Mouse (Mus musculus) liver, embryonic 15.5 days (tissue): ENCODE data around the gene Drd5. TPM values are rescaled to one million over a fixed set of nuclear protein-coding genes. Genes with fewer than 3 reads are reported as not detected.
A peak's percentile ranks its signal among the peaks of the same experiment; 100 is the strongest.

Experiments
- ATAC-seq: fragments of 200-750 bp; cut with Nextera tagmentation; 2 replicates; pipeline ENCODE4 v1.8.0; 2017; ENCODE audit warnings: moderate number of reproducible peaks, mild to moderate bottlenecking, moderate library complexity; ENCODE audit not compliant: insufficient read depth
- H3K27ac ChIP-seq: fragments of 300-500 bp; sonication (generic); replicated peaks from 2 replicates; pipeline ENCODE4 v1.5.1; 2015; ENCODE audit warnings: mild to moderate bottlenecking, inconsistent platforms
- H3K27me3 ChIP-seq: fragments of 300-500 bp; sonication (generic); 2 replicates; pipeline ENCODE4 v1.6.1; 2015; ENCODE audit warnings: mild to moderate bottlenecking, inconsistent platforms
- H3K36me3 ChIP-seq: fragments of 300-500 bp; sonication (generic); replicated peaks from 2 replicates; pipeline ENCODE4 v1.6.1; 2015; ENCODE audit warnings: moderate library complexity, mild to moderate bottlenecking, inconsistent platforms
- H3K4me1 ChIP-seq: fragments of 300-500 bp; sonication (generic); replicated peaks from 2 replicates; pipeline ENCODE4 v1.6.1; 2015; ENCODE audit warnings: inconsistent platforms
- H3K4me2 ChIP-seq: fragments of 300-500 bp; sonication (generic); 2 replicates; pipeline ENCODE4 v1.6.1; 2015; ENCODE audit warnings: moderate library complexity, mild to moderate bottlenecking, inconsistent platforms
- H3K4me3 ChIP-seq: fragments of 300-500 bp; sonication (generic); replicated peaks from 2 replicates; pipeline ENCODE4 v1.5.1; 2015; ENCODE audit warnings: mild to moderate bottlenecking, inconsistent platforms
- H3K9ac ChIP-seq: fragments of 300-500 bp; sonication (generic); 2 replicates; pipeline ENCODE4 v1.6.1; 2015; ENCODE audit warnings: moderate library complexity, mild to moderate bottlenecking, inconsistent platforms
- H3K9me3 ChIP-seq: fragments of 300-500 bp; sonication (generic); replicated peaks from 2 replicates; pipeline ENCODE4 v1.6.1; 2016; ENCODE audit warnings: inconsistent platforms
- WGBS: fragments of 180-500 bp; shearing (Covaris S2); methylation state at CpG from one replicate; pipeline ENCODE4 v1.1.7; 2015; ENCODE audit warnings: mixed read lengths; ENCODE audit not compliant: insufficient replicate concordance; 5-methylcytosine and 5-hydroxymethylcytosine counted together
- polyA plus RNA-seq: library from polyadenylated mRNA; unstranded; fragments of >200 nt; fragmentation: Nextera tagmentation; extraction: Ambion mirVana; gene quantifications from 2 replicates; pipeline ENCODE4 v1.2.1, GENCODE M21; 2015

Drd5 gene
- polyA plus RNA-seq, 1 experiment from 2014 or later: not detected

DNA sequence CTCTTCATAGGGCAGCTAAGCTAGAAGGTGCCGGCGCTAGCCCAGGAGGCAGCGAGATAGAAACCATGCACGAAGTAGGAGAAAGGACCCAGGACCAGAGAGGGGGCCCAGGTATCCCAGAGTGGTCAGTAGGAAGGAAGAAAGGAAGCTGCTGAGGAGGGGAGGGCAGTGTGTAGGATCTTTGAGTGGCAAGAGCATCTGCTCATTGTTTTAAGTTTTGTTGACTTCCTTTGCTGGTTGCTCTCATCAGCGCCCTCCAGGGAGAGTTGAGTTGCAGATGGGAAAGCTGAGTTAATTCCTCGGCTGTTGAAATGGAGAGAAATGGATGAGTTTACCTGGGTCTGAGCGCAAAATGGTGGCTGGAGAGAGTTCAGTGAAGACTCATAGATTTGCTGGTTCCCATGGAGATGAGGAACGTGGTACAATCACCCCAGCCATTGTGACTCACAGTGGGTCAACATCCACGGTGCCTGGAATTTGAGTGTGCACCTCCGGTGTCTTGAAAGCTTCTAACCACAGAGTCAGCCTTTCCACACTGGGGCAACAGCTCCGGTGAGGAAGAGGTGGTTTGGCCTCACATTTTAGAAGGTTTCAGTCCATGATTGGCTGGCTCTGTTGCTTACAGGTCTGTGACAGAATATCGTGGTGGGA lies 17.3 kb upstream of the Drd5 start:
- no peak overlapping the region for H3K27ac ChIP-seq
- 69% methylated on average over 12 of the region's 12 CpGs for WGBS
- H3K4me3 ChIP-seq: no peak overlapping the region
- H3K27me3 ChIP-seq: no peaks in the 10 kb centered on the region
- no peaks in the 10 kb centered on the region for H3K9me3 ChIP-seq
- ATAC-seq: no peak
- no peaks in the 10 kb centered on the region for H3K36me3 ChIP-seq
- H3K4me2 ChIP-seq: no peak overlapping the region
- H3K9ac ChIP-seq: no peak overlapping the region
- no peaks in the 10 kb centered on the region for H3K4me1 ChIP-seq

DNA sequence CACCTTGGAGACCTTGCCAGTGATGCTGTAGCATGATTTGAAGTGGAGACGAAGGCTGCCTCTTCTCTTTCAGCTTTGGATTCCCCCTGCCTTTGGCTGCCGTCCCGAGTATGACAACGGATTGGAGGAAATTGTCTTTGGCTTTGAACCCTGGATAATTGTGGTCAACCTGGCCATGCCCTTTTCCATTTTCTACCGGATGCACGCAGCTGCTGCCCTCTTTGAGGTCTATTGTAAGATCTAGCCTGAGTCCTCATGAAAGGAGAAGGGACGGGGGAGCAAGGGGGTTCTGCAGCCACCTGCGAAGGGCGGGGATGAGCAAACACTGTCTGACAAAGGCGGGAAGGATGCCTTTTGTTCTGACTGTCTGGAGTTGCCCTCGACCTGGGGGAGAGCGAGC lies 16.5 kb upstream of the Drd5 start:
- WGBS: 45% methylated on average over 12 of the region's 12 CpGs
- H3K9ac ChIP-seq: no peak overlapping the region
- H3K4me1 ChIP-seq: no peaks in the 10 kb centered on the region; the same call in 1 of the 2 replicates
- no peak overlapping the region for H3K27ac ChIP-seq
- no peak for ATAC-seq
- no peaks in the 10 kb centered on the region for H3K9me3 ChIP-seq
- H3K4me2 ChIP-seq: no peak overlapping the region
- H3K36me3 ChIP-seq: no peaks in the 10 kb centered on the region
- no peak overlapping the region for H3K4me3 ChIP-seq
- H3K27me3 ChIP-seq: no peaks in the 10 kb centered on the region

DNA sequence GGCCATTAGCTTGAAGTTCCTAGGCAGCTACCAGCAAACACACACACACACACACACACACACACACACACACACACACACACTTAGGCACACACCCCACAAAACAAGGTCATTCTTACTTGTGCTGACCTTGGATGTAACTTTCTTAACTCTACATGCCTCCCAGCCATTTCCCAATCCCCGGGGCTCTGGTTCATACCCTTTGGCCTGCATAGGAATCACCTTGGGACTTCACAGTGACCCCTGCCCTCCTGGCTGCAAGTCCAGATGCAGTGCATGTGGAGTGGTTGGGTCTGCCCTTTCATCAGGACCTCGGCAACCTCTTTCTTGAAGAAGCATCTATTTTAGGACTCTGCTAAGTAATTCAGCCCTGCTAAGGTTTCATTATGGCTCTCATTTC lies 13.9 kb upstream of the Drd5 start:
- no peaks in the 10 kb centered on the region for H3K9me3 ChIP-seq
- ATAC-seq: no peak
- H3K36me3 ChIP-seq: no peaks in the 10 kb centered on the region
- H3K4me3 ChIP-seq: no peak overlapping the region
- WGBS: 54% methylated on average over 2 of the region's 2 CpGs
- no peaks in the 10 kb centered on the region; the same call in 1 of the 2 replicates for H3K4me1 ChIP-seq
- no peak overlapping the region for H3K9ac ChIP-seq
- H3K27me3 ChIP-seq: peaks cover 13% of the 10 kb centered on the region; the same call in 1 of the 2 replicates
- no peak overlapping the region for H3K4me2 ChIP-seq
- H3K27ac ChIP-seq: no peak overlapping the region

DNA sequence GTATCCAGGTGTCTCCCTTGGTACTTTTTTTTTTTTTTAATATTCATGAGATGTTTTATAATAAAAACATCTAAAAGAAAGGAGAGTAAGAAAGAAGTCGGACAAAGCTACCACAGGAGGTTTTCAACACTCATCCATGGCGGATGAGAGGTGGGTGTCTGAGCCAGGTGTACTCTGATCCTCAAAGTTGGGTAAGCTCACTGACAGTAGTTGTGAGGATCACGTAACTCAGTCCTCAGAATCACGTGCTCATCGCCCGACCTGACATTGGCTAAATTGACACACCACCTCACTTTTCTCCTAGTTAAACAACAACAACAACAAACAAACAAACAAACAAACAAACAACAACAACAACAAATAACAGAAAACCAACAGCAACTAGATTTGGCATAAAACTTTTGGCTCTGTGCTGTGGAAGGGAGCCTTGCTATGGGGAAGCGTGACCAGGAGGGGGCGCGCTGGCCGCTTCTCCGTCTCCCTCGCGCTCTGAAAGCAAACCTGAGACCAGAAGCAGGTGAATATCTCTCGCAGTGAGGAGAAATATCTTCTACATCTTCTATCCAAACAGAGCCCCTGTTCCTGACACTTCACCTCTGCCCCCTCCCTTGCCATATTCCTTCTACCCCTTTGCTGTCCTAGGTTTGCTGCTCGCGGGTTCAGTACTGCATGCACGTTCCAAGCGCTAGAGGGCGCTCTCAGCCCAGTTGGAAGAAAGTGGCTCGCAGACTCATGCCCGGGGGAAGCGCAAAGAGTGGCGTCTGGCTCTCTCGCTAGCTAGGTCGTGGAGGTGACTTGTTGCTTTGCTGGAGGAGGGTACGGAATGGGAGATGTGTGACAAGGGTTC lies 11.7 kb upstream of the Drd5 start:
- Histone ChIP-seq H3K9ac (no peak overlapping the region), H3K4me3 (peak overlapping the region; percentile 40), H3K36me3 (no peaks in the 10 kb centered on the region), H3K27ac (no peak overlapping the region), H3K4me1 (no peaks in the 10 kb centered on the region; the same call in 1 of the 2 replicates), H3K9me3 (no peaks in the 10 kb centered on the region), H3K27me3 (peaks cover 13% of the 10 kb centered on the region; the same call in 1 of the 2 replicates), H3K4me2 (peak overlapping the region; percentile 69)
- peak; percentile 56 for ATAC-seq
- WGBS: 7% methylated on average over 26 of the region's 26 CpGs

DNA sequence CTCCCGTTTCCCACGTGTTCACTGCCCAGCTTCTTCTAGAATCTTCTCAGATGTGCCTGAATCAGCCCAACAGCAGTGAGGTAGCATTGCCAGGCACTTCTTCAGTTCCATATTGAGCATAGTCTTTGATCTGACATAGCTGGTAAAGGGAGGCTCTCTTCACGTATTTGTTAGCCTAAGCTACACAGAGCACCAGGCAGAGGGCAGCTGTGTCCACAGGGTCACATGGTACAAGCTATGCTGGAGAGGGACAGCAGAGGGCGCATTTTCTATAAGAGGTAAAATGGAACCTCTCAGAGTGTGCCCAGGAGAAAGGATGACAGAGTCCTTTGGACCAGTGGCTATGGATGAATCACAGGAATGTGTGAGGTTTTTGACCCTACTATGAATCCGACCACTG lies 10.3 kb upstream of the Drd5 start:
- peaks cover 13% of the 10 kb centered on the region; the same call in 1 of the 2 replicates for H3K27me3 ChIP-seq
- H3K9ac ChIP-seq: no peak overlapping the region
- H3K4me2 ChIP-seq: no peak overlapping the region
- ATAC-seq: 0 out of 2 replicates have a peak, but pooled peaks have one; percentile 34
- H3K9me3 ChIP-seq: no peaks in the 10 kb centered on the region
- H3K27ac ChIP-seq: no peak overlapping the region
- 31% methylated on average over 5 of the region's 5 CpGs for WGBS
- no peaks in the 10 kb centered on the region; the same call in 1 of the 2 replicates for H3K4me1 ChIP-seq
- no peaks in the 10 kb centered on the region for H3K36me3 ChIP-seq
- no peak overlapping the region for H3K4me3 ChIP-seq

DNA sequence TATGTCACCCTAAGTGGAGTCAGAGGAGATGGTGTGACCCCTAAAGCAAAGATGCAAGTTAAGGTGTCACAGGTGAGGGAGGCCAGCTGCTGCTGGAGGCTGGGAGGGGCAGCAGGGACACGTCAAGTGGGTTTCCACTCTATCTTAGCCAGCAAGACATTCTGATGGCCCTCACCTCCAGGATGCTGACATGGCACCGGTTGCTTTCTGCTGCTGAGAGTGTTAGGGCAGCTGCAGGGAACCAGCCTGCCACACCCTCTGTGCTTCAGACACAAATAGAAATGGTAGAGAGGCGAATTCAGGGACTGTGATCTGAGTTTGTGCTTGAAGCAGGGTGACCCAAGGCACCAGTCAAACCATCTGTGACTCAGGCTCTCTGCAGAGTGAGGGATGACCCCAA lies 9.4 kb upstream of the Drd5 start:
- Histone ChIP-seq H3K4me2 (no peak overlapping the region), H3K36me3 (no peaks in the 10 kb centered on the region), H3K4me3 (no peak overlapping the region), H3K4me1 (no peaks in the 10 kb centered on the region; the same call in 1 of the 2 replicates), H3K9me3 (no peaks in the 10 kb centered on the region), H3K9ac (no peak overlapping the region), H3K27ac (no peak overlapping the region), H3K27me3 (peaks cover 13% of the 10 kb centered on the region; the same call in 1 of the 2 replicates)
- WGBS: 47% methylated on average over 3 of the region's 3 CpGs
- ATAC-seq: no peak

DNA sequence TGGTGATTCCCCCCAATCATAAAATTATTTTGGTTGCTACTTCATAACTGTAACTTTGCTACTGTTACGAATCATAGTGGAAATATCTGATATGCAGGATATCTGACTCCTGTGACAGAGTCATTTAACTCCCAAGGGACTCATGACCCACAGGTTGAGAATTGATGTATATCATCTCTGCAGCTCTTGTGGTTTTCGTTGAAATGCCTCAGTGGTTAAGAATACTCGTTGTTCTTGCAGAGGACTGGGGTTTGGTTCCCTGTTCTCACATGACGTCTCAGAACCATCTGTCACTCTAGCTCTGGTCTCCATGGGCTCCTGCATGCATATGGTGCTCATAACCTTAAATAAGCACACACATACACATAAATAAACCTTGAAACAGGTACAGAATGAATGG lies 14.2 kb downstream of the Drd5 start:
- Histone ChIP-seq H3K4me2 (no peak overlapping the region), H3K9me3 (no peaks in the 10 kb centered on the region), H3K27me3 (no peaks in the 10 kb centered on the region), H3K4me3 (no peak overlapping the region), H3K4me1 (no peaks in the 10 kb centered on the region), H3K36me3 (no peaks in the 10 kb centered on the region), H3K9ac (no peak overlapping the region), H3K27ac (no peak overlapping the region)
- WGBS: 28% methylated on average over 4 of the region's 4 CpGs
- no peak for ATAC-seq

DNA sequence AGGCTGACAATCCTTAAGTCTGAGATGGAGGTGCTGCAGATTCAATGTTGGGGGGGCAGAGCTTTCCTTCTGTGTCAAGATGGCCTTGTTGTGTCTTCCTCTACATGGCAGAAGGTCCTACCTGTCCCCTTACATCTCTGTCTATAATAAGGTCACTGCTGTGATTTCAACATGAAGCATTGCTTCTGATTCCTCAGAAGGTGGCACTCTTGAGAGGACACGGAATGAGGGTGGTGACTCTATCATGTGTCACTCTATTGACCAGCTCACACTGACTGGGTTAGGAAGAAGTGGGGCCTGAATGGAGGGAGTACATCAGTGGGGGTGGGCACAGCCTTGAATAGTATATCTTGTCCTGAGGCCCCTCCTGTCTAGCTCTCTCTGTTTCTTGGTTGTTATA lies 15.4 kb downstream of the Drd5 start:
- Histone ChIP-seq H3K9me3 (no peaks in the 10 kb centered on the region), H3K36me3 (no peaks in the 10 kb centered on the region), H3K27me3 (no peaks in the 10 kb centered on the region), H3K9ac (no peak overlapping the region), H3K4me1 (no peaks in the 10 kb centered on the region), H3K4me3 (no peak overlapping the region), H3K4me2 (no peak overlapping the region), H3K27ac (no peak overlapping the region)
- ATAC-seq: no peak
- 19% methylated on average over 1 of the region's 1 CpGs for WGBS

DNA sequence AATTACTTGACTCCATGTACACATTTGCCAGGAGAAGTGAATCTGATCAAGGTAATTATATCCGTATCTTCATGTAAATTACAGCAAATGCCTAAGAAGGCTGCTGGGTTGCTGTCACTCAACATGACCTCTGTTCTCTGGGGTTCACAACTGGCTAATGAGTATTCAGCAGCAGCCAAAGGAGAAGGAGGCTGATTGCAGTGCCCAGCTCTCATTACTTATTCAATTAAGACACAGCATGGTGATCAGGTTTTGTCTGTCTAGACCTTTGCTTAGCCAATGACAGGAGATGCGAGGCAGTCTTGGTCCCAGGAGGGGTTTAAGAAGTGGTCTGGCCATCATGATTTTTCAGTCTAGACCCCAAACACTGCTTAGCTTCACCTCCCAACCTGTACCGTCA lies 23.9 kb downstream of the Drd5 start:
- Histone ChIP-seq H3K4me3 (no peak overlapping the region), H3K4me2 (no peak overlapping the region), H3K9ac (no peak overlapping the region), H3K27me3 (no peaks in the 10 kb centered on the region), H3K36me3 (no peaks in the 10 kb centered on the region), H3K27ac (no peak overlapping the region), H3K4me1 (no peaks in the 10 kb centered on the region), H3K9me3 (no peaks in the 10 kb centered on the region)
- no peak for ATAC-seq
- 60% methylated on average over 3 of the region's 3 CpGs for WGBS

DNA sequence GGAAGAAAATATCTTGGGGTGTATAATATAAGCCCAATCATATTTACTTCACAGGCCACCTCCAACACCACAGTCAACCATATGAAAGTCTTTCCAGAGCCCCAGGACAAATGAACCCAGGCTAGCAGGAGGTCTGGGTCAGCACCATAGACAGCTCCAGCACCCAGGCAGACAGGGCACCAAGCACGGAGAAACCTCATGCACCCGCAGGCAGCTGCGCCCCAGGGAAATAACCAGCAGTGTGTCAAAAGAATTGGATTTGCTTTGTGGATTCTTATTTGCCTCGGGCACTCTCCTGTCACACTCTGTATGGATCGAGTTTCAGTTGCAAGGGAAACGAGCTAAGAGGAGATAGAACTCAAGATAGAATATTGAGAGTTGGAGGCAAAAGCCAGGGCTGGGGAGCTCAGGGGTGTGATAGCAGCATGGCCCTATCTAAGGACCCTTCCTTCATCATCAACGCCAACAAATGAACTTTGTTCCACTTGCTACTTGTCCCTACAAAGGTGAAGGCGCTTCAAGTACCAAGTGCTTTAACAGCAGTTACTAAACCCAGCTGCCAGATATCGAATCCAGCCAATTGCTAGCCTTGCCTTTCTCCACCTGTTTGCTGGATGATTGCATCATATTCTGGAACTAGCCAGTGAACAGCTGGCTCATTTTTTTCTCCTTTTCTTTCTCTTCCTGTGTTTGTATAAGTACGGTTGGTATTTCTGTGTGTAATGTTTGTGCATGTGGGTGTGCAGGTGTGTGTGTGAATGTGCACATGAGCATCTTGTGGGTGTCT lies 27.7 kb downstream of the Drd5 start:
- Histone ChIP-seq H3K4me3 (no peak overlapping the region), H3K9ac (no peak overlapping the region), H3K4me2 (no peak overlapping the region), H3K27me3 (no peaks in the 10 kb centered on the region), H3K9me3 (no peaks in the 10 kb centered on the region), H3K36me3 (no peaks in the 10 kb centered on the region), H3K4me1 (no peaks in the 10 kb centered on the region), H3K27ac (no peak overlapping the region)
- WGBS: 25% methylated on average over 10 of the region's 10 CpGs
- ATAC-seq: no peak
